Mouse (Mus musculus) forebrain, postnatal 0 days (tissue): ENCODE results near the gene Usp38. TPM values are rescaled to one million over a fixed set of nuclear protein-coding genes. Genes with fewer than 3 reads are reported as not detected.

Experiments
- ATAC-seq: fragments of 200-750 bp; cut with Nextera tagmentation; 2 replicates; pipeline ENCODE4 v1.8.0; 2017; ENCODE audit warnings: mild to moderate bottlenecking, moderate library complexity
- DNase-seq: peaks from one replicate; pipeline ENCODE4 v3.0.0-alpha.2; 2015
- H3K27ac ChIP-seq: fragments of 300-500 bp; sonication (generic); 2 replicates; pipeline ENCODE4 v1.5.1; 2014; ENCODE audit warnings: low read depth, mild to moderate bottlenecking, antibody characterized with exemption, low read length, moderate library complexity, mixed read lengths
- H3K27me3 ChIP-seq: fragments of 300-500 bp; sonication (generic); 2 replicates; pipeline ENCODE4 v1.6.1; 2014; ENCODE audit warnings: mild to moderate bottlenecking, low read length, mixed read lengths; ENCODE audit not compliant: insufficient read depth
- H3K36me3 ChIP-seq: fragments of 300-500 bp; sonication (generic); 2 replicates; pipeline ENCODE4 v1.6.1; 2014; ENCODE audit warnings: mild to moderate bottlenecking, moderate library complexity; ENCODE audit not compliant: insufficient read depth
- H3K4me1 ChIP-seq: fragments of 300-500 bp; sonication (generic); 2 replicates; pipeline ENCODE4 v1.6.1; 2014; ENCODE audit warnings: antibody characterized with exemption; ENCODE audit not compliant: insufficient read depth
- H3K4me2 ChIP-seq: fragments of 300-500 bp; sonication (generic); 2 replicates; pipeline ENCODE4 v1.6.1; 2014; ENCODE audit warnings: low read depth, mild to moderate bottlenecking, moderate library complexity
- H3K4me3 ChIP-seq: fragments of 300-500 bp; sonication (generic); 2 replicates; pipeline ENCODE4 v1.5.1; 2014; ENCODE audit warnings: low read depth, low read length, mixed read lengths
- H3K9ac ChIP-seq: fragments of 300-500 bp; sonication (generic); 2 replicates; pipeline ENCODE4 v1.6.1; 2014; ENCODE audit warnings: mild to moderate bottlenecking
- H3K9me3 ChIP-seq: fragments of 300-500 bp; sonication (generic); 2 replicates; pipeline ENCODE4 v1.6.1; 2016; ENCODE audit warnings: low read length
- CTCF ChIP-seq: sonication (generic); IDR thresholded peaks from 2 replicates; pipeline ENCODE4 v1.5.1; 2016; ENCODE audit warnings: antibody characterized with exemption, control low read depth, low read depth
- WGBS: fragments of 180-500 bp; shearing (Covaris S2); extraction: QIAGEN DNeasy Blood & Tissue Kit; methylation state at CpG from one replicate; pipeline ENCODE4 v1.1.7; 2014; 5-methylcytosine and 5-hydroxymethylcytosine counted together
- polyA plus RNA-seq: library from polyadenylated mRNA; unstranded; fragments of >200 nt; fragmentation: Nextera tagmentation; extraction: Ambion mirVana; gene quantifications from 2 replicates; pipeline ENCODE4 v1.2.1, GENCODE M21; 2015
- total RNA-seq: library from RNA; depleted of rRNA; stranded (reverse); fragments of >200 nt; gene quantifications from 2 replicates; pipeline ENCODE4 v1.2.3, GENCODE M21; 2014

Usp38 gene
- total and polyA plus RNA-seq, 2 experiments from 2014 or later: 18.4 to 40.3 TPM

- no peaks in the 10 kb centered on the region for H3K4me1 ChIP-seq
- H3K4me3 ChIP-seq: no peak overlapping the region
- no peak for ATAC-seq
- no peak overlapping the region for H3K4me2 ChIP-seq
- 79% methylated on average over 9 of the region's 9 CpGs for WGBS
- no peaks in the 10 kb centered on the region for H3K27me3 ChIP-seq
- H3K9ac ChIP-seq: no peak overlapping the region
- TF ChIP-seq CTCF: no peak
- DNase-seq: no peak
- H3K36me3 ChIP-seq: peaks cover 22% of the 10 kb centered on the region
- no peaks in the 10 kb centered on the region for H3K9me3 ChIP-seq
- no peak overlapping the region for H3K27ac ChIP-seq
Measured at GRCm38 (mm10) chr8:80981696-80982095, 33.0 kb downstream of the Usp38 start.

DNA sequence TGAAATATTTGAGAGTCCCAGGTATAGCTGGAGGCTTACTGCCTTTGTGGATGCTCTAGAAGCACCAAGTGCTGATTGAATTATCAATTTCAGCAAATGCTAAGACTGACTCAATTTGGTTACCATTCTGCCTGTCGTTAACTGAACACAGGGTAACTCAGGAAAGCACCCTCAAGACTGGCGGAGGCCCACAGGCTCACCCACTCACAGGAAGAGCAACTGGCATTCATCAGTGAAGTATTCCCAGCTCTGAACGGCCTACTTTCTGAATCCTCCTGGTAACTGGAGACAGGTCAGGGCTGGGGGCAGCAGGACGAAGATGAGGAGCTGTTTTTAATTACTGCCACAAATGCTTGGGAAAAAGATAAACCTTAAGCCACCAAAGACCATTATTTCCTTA, 34.7 kb downstream of the Usp38 start:
- Histone ChIP-seq H3K4me1 (no peaks in the 10 kb centered on the region), H3K4me2 (no peak overlapping the region), H3K36me3 (peaks cover 13% of the 10 kb centered on the region), H3K27me3 (no peaks in the 10 kb centered on the region), H3K27ac (no peak overlapping the region), H3K9me3 (no peaks in the 10 kb centered on the region), H3K9ac (no peak overlapping the region), H3K4me3 (no peak overlapping the region)
- DNase-seq: no peak
- WGBS: 92% methylated on average over 4 of the region's 4 CpGs
- no peak for TF ChIP-seq CTCF
- ATAC-seq: no peak

GRCm38 (mm10) chr8:80977231-80977630, 37.5 kb downstream of the Usp38 start:
- WGBS: 52% methylated on average over 1 of the region's 1 CpGs
- no peaks in the 10 kb centered on the region for H3K4me1 ChIP-seq
- H3K36me3 ChIP-seq: peaks cover 4% of the 10 kb centered on the region
- H3K27me3 ChIP-seq: no peaks in the 10 kb centered on the region
- H3K27ac ChIP-seq: no peak overlapping the region
- H3K9me3 ChIP-seq: no peaks in the 10 kb centered on the region
- no peak for ATAC-seq
- no peak overlapping the region for H3K4me3 ChIP-seq
- no peak for TF ChIP-seq CTCF
- DNase-seq: no peak
- H3K9ac ChIP-seq: no peak overlapping the region
- no peak overlapping the region for H3K4me2 ChIP-seq

- Histone ChIP-seq H3K36me3 (no peaks in the 10 kb centered on the region), H3K4me3 (no peak overlapping the region), H3K4me2 (no peak overlapping the region), H3K4me1 (no peaks in the 10 kb centered on the region), H3K9ac (no peak overlapping the region), H3K9me3 (no peaks in the 10 kb centered on the region), H3K27me3 (no peaks in the 10 kb centered on the region), H3K27ac (no peak overlapping the region)
- WGBS: 83% methylated on average over 8 of the region's 9 CpGs
- DNase-seq (no peak), ATAC-seq (no peak)
- TF ChIP-seq CTCF: no peak
Measured at GRCm38 (mm10) chr8:80971150-80971549, 43.6 kb downstream of the Usp38 start.

GRCm38 (mm10) chr8:80970000-80970685, 44.6 kb downstream of the Usp38 start:
- ATAC-seq (no peak), DNase-seq (no peak)
- Histone ChIP-seq H3K4me3 (no peak overlapping the region), H3K9me3 (no peaks in the 10 kb centered on the region), H3K4me2 (no peak overlapping the region), H3K27ac (no peak overlapping the region), H3K27me3 (no peaks in the 10 kb centered on the region), H3K36me3 (no peaks in the 10 kb centered on the region), H3K9ac (no peak overlapping the region), H3K4me1 (no peaks in the 10 kb centered on the region)
- 90% methylated on average over 11 of the region's 11 CpGs for WGBS
- TF ChIP-seq CTCF: no peak

GRCm38 (mm10) chr8:80969423-80969822, 45.3 kb downstream of the Usp38 start:
- H3K27ac ChIP-seq: no peak overlapping the region
- H3K27me3 ChIP-seq: no peaks in the 10 kb centered on the region
- H3K4me3 ChIP-seq: no peak overlapping the region
- no peaks in the 10 kb centered on the region for H3K4me1 ChIP-seq
- H3K4me2 ChIP-seq: no peak overlapping the region
- WGBS: 91% methylated on average over 5 of the region's 5 CpGs
- H3K9me3 ChIP-seq: no peaks in the 10 kb centered on the region
- ATAC-seq (no peak), DNase-seq (no peak)
- H3K9ac ChIP-seq: no peak overlapping the region
- no peak for TF ChIP-seq CTCF
- H3K36me3 ChIP-seq: no peaks in the 10 kb centered on the region

GRCm38 (mm10) chr8:80963095-80963494, 51.6 kb downstream of the Usp38 start:
- Histone ChIP-seq H3K9ac (no peak overlapping the region), H3K27me3 (no peaks in the 10 kb centered on the region), H3K4me2 (no peak overlapping the region), H3K4me3 (no peak overlapping the region), H3K9me3 (no peaks in the 10 kb centered on the region), H3K4me1 (no peaks in the 10 kb centered on the region), H3K36me3 (no peaks in the 10 kb centered on the region), H3K27ac (no peak overlapping the region)
- WGBS: 95% methylated on average over 3 of the region's 3 CpGs
- ATAC-seq (no peak), DNase-seq (no peak)
- no peak for TF ChIP-seq CTCF

GRCm38 (mm10) chr8:80962592-80962983, 52.1 kb downstream of the Usp38 start:
- DNase-seq (no peak), ATAC-seq (no peak)
- 93% methylated on average over 5 of the region's 5 CpGs for WGBS

More at GRCm38 (mm10) chr8:80962592-80962983, 52.1 kb downstream of the Usp38 start:
- H3K36me3 ChIP-seq: no peaks in the 10 kb centered on the region
- H3K4me3 ChIP-seq: no peak overlapping the region
- TF ChIP-seq CTCF: no peak
- H3K9ac ChIP-seq: no peak overlapping the region
- no peak overlapping the region for H3K27ac ChIP-seq
- no peak overlapping the region for H3K4me2 ChIP-seq
- H3K4me1 ChIP-seq: no peaks in the 10 kb centered on the region
- no peaks in the 10 kb centered on the region for H3K9me3 ChIP-seq
- H3K27me3 ChIP-seq: no peaks in the 10 kb centered on the region
